Mouse (Mus musculus) adrenal gland (tissue): ENCODE results near the gene Hoxd3.

Experiments used
- intact Hi-C: fragments of 180-260 bp; cut with DNase I; formaldehyde crosslinking; loops from one replicate; pipeline ENCODE4 v1.15.1; 2025

The Hoxd3 gene

DNA sequence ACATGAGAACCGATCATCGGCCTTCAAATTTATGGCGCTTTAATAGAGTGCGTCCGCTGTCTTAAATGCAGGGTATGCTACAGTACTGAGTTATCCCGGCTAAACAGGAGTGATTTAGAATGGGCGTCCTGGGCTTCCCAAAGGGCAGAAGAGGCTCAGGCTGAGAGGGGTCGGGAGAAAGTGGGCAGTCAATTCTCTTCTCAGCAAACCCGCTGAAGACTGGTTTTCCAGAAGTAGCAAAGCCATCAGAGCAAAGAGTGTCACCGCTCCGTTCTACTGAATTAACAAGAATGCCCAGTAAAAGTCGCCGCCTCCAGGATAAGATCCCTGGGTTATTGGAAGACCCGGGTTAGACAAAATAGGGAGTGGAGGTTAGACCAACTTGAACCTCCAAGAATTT, 28.1 kb downstream of the Hoxd3 start:
- intact Hi-C loops = no loop called here

DNA sequence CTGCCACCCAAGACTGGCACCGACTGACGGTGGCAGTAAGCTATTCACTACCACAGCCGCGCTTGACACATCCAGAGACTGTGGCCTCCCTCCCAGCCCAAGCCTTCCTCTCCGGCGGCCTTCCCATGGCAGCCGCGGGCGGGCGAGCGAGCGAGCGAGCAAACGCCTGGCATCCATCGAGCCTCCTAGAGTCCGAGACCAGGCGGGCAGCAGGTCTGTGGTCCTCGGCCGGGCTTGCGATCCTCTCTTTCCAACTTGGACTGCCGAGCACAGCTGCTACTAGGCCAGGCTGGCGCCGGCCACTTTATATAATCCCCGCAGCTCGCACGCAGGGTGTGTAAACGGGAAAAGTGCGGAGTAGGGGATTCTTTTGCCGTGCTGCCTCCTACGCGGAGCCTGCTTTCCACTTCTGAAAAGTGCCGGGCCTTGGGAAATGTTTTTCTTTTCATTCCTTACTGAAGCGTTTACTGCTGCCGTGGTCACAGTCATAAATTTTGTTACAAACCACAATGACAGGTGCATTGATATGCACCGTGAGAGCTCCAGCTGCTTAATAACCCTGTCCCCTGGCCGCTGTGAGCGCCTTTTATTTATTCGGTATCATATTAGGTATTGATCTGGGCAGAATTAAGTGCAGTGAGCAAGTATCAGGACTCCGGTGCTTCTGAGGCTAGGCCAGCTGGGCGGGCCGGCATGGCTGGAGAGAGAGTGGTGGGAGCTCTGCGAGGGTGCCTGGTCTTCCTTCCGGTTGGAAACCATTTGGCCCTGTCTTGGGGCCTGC, 28.8 kb downstream of the Hoxd3 start:
- intact Hi-C loops = no loop called here

DNA sequence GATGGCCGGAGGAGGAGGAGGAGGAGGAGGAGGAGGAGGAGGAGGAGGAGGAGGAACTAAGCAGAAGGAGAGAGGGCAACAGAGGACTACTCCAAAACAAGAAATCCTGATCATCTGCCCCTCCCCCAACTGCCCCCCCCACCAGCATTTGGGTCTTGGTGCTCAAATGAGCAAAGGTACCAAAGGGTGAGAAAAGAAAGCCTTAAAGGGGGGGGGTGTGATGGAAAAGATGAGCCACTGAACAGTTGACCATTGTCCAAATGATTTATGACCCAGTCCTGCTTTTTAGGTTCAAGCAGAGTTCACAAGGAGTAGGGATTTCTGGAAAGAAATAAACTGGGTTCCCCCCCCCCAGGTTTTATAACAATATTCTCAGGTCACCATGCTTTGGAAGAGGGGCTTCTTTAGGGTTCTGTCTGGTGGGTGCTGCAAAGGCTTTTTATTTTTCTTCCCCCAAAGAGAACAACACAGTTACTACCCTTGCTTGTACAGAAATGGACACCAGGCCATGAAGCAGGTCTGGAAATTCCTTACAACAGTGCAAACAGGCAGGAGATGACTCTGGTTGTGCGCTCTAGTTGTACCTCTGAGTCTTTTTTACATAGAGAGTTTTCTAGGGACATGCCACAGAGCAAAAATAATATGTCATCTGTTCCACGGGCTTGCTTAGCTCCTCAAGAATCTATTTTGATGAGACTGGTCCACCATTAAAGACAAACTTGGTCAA, 29.7 kb downstream of the Hoxd3 start:
- intact Hi-C loops = no loop called here

DNA sequence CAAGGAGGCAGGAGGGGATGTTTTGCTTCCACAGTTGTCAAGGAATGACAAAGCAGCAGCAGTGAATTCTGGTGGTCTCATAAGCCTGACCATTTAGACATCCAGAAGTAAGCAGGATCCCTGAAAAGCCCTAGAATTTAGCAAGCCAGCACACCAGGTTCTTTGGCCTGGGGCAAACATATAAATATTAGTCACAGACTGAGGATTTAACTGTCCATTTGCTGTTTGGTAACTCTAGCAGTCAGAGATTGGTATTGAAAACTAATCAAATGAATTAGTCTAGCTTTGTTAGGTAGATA, 30.2 kb downstream of the Hoxd3 start:
- intact Hi-C loops = no loop called here

DNA sequence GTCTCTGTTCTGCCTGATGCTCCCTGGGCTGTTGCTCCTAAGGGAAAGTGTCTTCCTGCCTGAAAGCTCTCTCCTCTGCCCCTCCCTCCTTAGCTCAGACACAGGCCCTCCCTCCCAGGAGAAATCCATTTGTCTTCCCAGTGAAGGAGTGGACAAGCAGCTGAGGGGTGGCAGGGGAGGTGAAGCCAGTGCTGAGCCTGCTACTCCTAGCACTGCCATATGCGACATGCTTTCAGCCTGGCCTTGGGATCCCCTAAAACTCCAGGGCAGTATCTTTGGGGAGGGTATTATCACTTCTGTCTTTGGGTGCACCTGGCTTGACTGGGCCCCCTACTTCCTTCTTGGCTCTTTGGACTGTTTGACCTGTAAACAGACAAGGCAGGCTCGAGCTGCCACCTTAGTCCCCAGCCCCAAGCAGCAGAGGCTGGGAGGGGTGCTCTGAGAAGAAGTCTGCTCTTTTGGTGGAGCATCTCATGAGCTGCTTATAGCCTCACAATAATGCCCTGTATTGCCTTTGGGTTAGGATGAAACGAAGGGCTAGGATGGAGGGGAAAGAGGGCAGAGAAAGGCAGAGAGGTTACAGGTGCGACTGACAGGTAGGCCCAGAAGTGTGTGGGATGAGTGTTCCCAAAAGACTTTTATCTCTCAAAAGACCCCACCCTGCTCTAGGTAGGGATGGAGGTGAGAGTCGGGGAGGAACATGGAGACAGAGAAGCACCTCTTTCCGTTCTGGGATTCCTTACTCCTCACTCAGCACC, 34.0 kb downstream of the Hoxd3 start:
- intact Hi-C loops = no loop called here

DNA sequence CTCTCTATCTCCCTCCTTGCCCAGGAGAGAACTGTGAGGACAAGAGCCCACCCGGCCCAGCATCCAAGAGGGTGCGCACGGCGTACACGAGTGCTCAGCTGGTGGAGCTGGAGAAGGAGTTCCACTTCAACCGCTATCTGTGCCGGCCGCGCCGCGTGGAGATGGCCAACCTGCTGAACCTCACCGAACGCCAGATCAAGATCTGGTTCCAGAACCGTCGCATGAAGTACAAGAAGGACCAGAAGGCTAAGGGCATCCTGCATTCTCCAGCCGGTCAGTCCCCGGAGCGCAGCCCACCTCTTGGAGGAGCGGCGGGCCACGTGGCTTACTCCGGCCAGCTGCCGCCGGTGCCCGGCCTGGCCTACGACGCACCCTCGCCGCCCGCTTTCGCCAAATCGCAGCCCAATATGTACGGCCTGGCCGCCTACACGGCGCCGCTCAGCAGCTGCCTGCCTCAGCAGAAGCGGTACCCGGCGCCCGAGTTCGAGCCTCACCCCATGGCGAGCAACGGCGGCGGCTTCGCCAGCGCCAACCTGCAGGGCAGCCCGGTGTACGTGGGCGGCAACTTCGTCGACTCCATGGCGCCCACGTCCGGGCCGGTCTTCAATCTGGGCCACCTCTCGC, 34.7 kb downstream of the Hoxd3 start:
- intact Hi-C loops = no loop called here

DNA sequence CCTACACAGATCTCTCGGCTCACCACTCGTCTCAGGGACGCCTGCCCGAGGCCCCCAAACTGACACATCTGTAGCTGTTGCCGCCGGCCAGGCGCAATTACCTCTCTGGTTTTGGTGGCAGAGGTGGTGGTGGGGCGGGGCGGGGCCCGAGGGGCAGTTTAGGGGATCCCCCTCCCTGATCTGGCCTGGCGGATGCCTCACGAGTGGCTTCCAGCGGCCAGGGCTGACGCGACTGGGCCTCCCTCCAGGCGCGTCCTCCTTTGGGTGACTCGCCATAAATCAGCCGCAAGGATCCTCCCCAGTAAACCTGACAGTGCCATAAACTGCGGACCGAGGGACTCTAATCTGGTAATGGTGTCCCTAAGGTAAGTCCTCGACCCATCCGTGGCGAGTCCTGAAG, 35.3 kb downstream of the Hoxd3 start:
- intact Hi-C loops = no loop called here

DNA sequence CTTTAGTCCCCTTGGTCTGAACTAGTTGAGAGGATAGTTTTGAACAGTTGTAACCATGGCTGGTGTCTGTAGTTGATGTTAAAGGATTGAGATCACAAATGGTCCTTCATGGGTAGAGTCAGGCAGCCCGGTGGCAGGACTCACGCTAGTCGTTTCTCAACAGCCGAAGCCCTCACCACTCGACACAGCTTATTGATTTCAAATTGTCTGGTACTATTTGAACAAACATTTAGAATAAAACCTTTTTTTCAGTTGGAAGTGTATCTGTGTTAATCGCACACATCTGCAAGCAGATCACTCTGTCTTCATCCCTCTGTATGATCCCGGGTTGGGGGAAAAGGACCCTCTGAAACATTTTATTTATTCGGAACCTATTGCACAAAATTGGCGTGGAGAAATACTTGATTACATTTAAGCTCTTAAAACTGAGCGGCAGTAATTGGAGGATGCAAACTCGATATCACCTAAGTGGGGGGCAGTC, 36.0 kb downstream of the Hoxd3 start:
- intact Hi-C loops = no loop called here

DNA sequence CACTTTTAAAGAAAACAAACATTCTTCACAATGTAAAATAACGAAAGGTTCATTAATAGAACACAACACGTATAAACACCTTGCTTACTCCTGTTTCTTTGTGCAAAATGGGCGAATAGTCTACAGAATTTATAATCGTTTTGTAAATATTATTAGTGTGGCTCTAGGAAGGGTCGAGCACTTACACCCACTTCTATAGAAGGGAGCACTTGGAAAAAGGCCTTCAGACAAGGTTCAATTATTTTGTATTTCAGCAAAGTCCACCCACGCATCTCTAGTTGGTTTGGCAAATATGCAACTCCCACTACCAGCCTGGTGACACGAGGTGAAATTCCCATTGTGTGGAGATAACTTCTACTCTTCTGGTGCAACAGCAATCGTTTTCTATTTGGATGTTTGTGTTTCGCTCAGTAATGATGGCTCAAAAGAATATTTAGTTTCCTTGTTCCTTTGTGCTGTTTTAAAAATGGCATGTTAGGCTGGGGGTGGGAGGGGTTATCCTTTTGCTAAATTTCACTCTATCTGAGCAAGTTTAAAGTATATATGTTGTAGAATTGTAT, 36.8 kb downstream of the Hoxd3 start:
- intact Hi-C loops = no loop called here

DNA sequence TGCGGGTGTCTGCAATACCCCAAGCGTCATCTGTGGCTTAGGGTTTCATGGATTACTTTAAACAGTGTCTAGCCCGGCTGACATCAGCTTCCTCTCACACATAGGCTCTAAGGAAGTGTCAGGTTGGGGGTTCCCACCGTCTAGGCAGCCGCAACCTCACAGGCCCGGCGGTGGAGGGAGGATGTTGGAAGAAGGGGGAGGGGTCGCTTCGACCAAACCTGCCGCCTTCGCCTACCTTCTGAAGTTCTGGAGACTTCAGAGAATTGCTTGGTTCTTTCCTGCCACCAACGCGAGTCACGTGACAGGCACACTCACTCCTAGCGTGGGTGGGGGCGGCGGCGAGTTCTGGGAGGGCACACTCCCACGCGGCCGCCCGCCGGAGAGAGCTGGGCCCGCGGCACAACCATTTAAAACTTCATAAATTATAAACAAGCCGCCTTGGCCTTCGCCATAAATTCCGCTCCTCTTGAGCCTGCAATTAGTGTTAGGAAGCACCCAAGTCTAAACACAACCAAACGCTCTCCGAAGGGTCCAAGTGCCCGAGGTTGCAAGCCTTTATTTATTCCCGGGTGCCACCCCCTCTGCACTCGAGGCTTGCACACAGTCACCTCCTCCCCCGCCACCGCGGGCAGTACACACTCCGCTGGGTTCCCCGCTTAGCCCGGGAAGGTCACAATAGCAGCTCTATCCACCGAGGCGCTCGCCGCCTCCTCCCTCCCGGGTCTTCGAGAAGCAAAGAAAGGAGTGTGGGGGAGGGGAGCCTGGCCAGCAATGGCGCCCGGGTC, 37.8 kb downstream of the Hoxd3 start:
- intact Hi-C loops = no loop called here

DNA sequence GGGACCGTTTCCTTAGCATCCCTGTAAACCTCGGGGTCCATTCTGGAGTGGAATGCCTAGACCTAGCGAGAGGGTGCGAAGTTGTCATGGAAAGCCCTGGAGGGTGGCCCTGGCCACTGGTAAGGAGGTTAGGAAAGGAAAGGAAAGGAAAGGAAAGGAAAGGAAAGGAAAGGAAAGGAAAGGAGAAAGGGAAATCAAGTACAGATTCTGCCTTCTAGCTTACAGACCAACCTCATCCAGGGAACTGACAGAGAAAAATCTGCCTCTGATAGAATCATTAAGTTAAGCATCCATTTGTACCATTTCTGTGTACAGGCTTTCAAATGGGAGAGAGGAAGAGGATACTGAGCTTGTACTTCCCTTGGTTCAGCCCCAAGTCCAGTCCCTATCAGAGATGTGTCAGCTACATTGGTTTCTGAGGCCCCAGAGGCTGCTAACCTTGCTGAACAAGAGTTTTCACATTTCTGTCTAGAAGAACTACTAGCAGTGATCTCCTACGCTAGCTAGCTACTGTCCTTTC, 39.1 kb downstream of the Hoxd3 start:
- intact Hi-C loops = no loop called here

DNA sequence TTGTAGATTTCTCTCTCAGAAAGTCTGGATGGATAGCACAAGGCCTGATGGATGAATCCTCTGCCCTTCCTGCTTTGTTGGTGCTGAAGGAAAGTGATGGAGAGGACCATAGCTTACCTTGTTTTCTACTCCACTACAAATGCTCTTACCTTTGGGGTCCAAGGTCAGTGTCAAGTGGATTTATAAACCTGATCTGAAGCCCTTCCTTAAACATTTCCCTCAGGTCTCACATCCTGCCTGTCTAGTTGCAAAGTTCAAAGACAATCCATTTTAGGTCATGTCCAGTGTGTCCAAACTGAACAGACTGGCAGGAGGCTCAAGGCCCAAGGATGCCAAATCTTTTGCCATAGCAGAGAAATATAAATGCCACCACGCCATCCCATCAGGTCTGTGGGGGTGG, 40.1 kb downstream of the Hoxd3 start:
- intact Hi-C loops = no loop called here

DNA sequence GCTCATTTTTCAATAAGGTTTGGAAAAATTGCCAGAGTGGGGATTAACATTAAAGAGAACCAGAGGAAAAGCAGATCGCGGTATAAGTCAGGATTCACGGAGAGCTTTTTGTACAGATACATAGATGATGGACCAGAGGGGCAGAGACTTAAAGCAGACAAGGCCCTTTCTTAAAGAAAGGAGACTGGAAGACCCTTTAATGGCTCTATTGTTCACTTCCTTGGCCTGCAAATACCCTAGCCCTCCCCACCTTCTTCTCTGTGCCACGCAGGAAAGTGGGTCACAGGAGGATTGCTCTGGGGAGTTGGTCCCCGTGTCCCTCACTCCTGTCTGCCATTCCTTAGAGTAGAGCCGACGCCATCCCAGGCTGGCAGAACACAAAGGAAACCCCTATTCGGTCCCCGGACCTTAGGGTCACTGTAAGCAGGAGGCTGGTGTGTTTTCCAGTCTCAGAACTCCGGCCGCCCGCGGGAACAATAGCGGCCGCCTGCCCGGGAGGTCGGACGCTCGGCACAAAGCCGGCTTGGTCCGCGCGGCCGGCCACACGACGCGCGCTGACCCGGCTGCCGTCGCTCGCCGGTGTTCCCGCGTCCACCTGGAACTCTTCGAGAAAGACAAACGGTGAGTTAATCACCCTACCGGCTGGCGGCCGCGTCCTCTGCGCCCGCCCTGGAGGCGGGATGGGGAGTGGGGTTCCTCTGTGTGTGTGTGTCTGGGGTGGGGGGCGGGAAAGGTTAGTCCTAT, 40.9 kb downstream of the Hoxd3 start:
- intact Hi-C loops = no loop called here

DNA sequence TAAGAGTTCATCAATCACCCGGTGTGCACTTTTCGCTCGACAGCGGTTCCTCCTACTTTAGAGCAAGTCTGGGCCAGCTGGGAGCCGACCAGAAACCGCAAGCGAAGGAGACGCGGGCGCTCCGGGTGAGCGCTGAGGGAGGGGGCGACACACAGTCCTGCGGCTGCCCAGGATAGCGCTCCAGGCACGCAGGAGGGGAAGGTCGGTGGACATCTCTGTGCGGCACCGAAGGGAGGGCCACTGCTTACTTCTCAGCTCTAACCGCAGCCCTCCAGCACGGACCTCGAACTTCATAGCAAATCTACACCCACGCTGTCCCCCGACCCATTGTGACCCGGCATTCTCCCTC, 41.4 kb downstream of the Hoxd3 start:
- intact Hi-C loops = no loop called here

DNA sequence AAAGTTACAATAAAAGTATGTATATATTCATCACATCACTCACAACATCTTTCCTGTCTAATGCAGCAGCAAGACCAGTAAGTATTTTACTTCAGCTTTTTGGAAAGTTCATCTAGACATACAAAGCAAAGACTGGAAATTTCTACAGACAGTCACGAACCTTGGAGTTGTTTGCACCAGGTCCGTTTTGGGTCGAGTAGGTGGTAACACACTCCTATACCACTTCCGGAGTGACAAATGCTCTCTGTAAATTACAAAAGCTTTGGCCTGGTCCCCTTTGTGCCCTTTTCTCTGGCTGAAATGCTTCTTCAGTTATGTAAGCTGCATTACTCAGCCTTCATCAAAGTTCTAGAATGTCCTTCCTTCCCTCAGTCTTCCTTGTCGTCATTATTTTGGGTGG, 42.0 kb downstream of the Hoxd3 start:
- intact Hi-C loops = no loop called here

DNA sequence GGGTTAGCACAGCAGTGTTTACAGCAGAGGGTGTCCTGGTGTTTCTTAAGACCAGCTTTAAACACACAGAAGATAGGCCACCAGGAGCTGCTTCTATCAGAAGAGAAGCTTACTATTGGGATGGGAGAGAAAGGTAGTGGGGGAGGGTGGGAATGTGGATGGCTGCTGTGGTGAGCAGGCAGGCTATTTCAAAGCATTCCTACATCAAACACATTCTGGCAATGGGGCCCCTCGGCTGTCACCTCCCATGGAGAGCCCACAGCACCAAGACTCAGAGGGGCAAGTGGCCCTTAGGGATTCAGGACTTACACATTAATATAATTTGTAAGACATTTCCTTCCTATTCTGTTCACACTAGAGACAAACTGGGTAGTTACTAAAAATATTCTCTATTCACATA, 48.4 kb downstream of the Hoxd3 start:
- intact Hi-C loops = no loop called here

DNA sequence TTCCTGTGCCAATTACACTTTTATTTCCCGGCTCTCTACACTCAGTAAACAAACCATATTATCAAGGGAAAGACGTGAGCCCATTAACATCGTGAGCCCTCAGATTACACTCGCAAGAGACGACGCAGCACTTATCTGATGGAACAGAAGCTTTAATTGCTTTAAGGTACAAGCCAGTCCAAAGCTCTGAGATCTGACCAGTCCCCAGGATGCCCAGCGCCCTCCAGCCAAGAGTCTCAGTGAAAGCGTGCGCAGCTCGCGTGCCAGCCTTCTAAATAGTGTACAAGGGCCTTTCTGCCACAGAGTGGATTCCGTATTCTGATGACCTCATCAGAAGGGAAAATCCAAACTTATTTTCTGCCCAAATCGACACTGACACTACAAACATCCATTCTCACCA, 50.2 kb downstream of the Hoxd3 start:
- intact Hi-C loops = no loop called here

DNA sequence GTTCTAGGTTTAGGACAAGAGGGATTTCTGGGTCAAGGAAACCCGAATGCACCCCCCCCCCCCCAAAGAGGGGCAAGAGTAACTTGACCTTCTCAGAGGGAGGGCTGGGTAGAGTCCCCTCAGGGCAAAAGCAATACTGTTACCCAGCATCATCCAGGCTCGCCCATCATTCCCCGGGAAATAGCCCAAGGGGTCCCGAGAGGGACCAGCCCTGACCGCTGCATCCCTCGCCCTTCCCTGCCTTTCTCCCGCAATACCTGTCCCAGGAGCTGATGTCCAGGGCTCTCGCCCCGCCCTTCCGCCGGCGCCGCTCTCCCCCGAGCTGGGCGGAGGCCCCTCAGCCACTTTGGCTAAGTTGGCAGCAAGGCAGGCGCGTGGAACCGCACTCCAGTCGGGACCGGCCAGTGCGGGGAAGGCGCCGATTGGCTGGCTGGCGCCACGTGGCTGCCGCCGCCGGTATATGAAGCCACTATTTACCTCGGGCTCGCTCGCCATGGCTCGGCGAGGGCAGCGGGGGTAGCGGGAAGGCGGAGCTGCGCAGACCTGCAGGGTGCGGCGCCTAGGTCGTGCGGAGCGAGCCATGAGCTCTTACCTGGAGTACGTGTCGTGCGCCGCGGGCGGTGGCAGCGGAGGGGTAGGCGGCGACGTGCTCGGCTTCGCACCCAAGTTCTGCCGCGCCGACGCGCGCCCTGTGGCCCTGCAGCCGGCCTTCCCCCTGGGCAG, 51.0 kb downstream of the Hoxd3 start, which contains the start of gene Hoxd1:
Hoxd1 (plus strand) TSS at position 459 of the 723 bp plus-strand sequence.
- intact Hi-C loops = no loop called here

DNA sequence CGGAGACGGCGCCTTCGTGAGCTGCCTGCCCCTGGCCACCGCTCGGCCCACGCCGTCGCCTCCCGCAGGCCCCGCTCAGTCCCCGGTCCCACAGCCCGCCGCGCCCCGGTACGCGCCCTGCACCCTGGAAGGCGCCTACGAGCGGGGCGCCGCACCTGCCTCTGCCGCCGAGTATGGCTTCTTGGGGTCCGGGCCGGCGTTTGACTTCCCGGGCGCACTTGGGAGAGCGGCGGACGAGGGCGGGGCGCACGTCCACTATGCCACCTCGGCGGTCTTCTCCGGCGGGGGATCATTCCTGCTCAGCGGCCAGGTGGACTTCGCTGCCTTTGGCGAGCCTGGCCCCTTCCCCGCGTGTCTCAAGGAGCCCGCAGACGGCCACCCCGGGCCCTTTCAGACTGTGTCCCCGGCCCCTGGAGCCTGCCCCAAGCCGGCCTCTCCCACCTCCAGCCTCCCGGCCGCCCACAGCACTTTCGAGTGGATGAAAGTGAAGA, 51.6 kb downstream of the Hoxd3 start:
- intact Hi-C loops = no loop called here
